Mouse (Mus musculus) CD4-positive naive resting alpha-beta T cell, adult 57 days (primary cell): ENCODE measurements around the gene Arf6. TPM values are rescaled to one million over a fixed set of nuclear protein-coding genes. Genes with fewer than 3 reads are reported as not detected.

Experiments used
- total RNA-seq: library from RNA; stranded (reverse); gene quantifications from one replicate; pipeline ENCODE4 v1.2.4, GENCODE M21; 2023

The Arf6 gene
- 245 TPM for total RNA-seq

DNA sequence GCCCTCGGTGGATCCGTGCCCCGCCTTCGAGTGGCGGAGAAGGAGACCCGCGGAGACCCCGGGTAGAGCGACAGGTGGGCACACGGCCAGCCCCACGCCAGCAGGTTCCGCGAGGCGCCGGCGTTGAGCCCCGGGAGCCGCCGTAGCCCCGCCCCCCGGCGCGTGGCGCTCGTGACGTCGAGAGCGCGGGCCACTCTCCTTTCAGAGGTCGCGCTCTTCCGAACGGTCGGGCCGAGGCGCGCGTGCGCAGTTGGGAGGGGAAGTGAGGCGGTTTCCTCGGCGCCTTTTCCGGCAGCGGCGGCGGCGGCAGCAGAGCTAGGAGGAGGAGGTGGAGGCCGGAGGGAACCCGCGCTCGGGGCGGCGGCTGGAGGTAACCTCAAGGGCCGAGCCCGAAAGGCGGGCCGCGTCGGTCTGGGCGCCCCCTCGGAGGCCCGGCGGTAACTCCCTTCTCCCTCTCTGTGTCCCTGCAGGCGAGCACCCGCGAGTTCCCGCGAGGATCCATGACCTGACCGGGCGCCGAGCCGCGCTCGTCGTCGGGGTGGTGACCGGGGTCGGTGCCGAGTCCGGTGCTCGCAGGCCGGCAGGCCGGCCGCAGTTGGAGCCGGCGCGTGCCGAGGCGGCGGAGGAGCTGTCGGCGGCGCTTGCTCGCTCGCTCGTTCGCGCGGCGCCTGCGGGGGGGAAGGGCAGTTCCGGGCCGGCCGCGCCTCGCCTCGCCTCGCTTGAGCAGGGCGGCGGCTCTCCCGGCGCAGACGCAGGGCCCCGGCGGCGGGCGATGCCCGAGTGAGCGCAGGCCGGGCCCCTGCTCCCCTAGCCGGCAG lies at the start of gene Arf6, which contains the start of gene Gm9887:
Arf6 (plus strand) TSS at position 297 of the 818 bp plus-strand sequence.
Gm9887 (minus strand) TSS at position 605 of the 818 bp plus-strand sequence.

DNA sequence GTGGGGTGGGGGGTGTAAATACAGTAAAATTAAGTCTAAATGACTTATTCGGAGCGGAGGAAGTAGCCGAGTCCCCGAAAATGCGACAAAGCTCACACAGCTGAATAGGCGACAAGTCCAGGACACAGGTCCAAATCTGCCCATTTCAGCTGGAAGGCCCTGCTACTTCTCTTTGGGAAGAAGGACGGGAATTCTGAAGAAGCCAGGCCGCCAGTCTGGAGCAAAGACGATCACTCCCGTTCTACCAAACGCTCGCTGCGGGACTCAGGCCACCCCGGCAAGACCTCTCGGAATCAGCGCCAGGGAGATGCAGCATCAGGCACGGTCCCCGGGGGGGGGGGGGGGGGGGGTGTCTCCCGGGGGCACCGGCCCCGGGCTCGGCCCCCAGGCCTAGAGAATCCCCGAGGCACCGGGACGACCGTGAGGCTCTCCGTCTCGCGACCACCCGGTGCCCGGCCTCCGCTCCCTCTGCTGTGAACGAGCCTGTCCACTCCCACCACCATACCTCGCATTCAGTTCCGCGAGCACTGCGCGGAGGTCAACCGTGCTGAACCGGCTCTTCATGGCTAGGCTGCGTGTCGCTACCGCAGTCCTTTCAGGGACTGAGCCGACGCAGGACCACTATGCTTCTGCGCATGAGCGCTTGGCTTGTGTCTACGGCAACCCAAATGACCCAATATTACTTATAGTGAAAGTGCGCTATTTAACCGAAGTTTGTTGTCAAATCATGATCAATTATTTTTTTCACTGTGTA lies 15.2 kb upstream of the Arf6 start, which contains the start of gene Nemf:
Nemf (minus strand) TSS at position 620 of the 754 bp plus-strand sequence.

Other genes starting within 250 kb of the Arf6 start
- 6,866 TPM for gene Rps29, start 213.0 kb upstream of the Arf6 start, total RNA-seq
- 0.38 TPM for gene Lrr1, start 203.3 kb upstream of the Arf6 start, total RNA-seq
- 497 TPM for gene Rpl36al, start 188.1 kb upstream of the Arf6 start, total RNA-seq
- gene Mgat2, start 188.0 kb upstream of the Arf6 start, total RNA-seq, result 36.3 TPM
- gene Gm49383, start 175.0 kb upstream of the Arf6 start, total RNA-seq, result 10.1 TPM
- 3.7 TPM for gene Dnaaf2, start 173.7 kb upstream of the Arf6 start, total RNA-seq
- gene Gm49384, start 167.9 kb upstream of the Arf6 start, total RNA-seq, result 6.2 TPM
- gene Pole2, start 144.0 kb upstream of the Arf6 start, total RNA-seq, result 17.5 TPM
- 36.6 TPM for gene Klhdc1, start 131.0 kb upstream of the Arf6 start, total RNA-seq
- 90.6 TPM for gene Klhdc2, start 75.5 kb upstream of the Arf6 start, total RNA-seq
- 112 TPM for gene Nemf, start 15.0 kb upstream of the Arf6 start, total RNA-seq
- 2.4 TPM for gene Gm9887, start 308 bp downstream of the Arf6 start, total RNA-seq
- gene Vcpkmt, start 210.9 kb downstream of the Arf6 start, total RNA-seq, result 15.2 TPM